Mouse (Mus musculus) thymus, adult 2 months (tissue): ENCODE measurements at regions not wholly inside any gene's neighbourhood (a gene's known extent, or its start where the extent isn't known, plus 50 kb on each side); places are given as distances from the start of the nearest gene placed in this dataset.

Source experiments
- DNase-seq: peaks from one replicate; pipeline ENCODE4 v3.0.0; 2021
- H3K27ac ChIP-seq: fragments of 200-500 bp; 2 replicates; pipeline ENCODE4 v1.5.1; 2012; ENCODE audit warnings: low read length, control low read depth; ENCODE audit not compliant: control insufficient read depth, insufficient read depth
- H3K27me3 ChIP-seq: fragments of 200-500 bp; 2 replicates; pipeline ENCODE4 v1.6.1; 2012; ENCODE audit warnings: mild to moderate bottlenecking, low read length, moderate library complexity, mixed read lengths; ENCODE audit not compliant: control insufficient read depth, insufficient read depth
- H3K36me3 ChIP-seq: fragments of 200-500 bp; 2 replicates; pipeline ENCODE4 v1.6.1; 2012; ENCODE audit warnings: mild to moderate bottlenecking, low read length, moderate library complexity; ENCODE audit not compliant: control insufficient read depth, insufficient read depth
- H3K4me1 ChIP-seq: fragments of 200-500 bp; replicated peaks from 2 replicates; pipeline ENCODE4 v1.6.1; 2012; ENCODE audit warnings: low read length; ENCODE audit not compliant: control insufficient read depth, insufficient read depth
- H3K4me3 ChIP-seq: fragments of 200-500 bp; 2 replicates; pipeline ENCODE4 v1.5.1; 2012; ENCODE audit warnings: mild to moderate bottlenecking, low read length, control low read depth, moderate library complexity; ENCODE audit not compliant: control insufficient read depth, insufficient read depth
- CTCF ChIP-seq: fragments of 200-500 bp; IDR thresholded peaks from 2 replicates; pipeline ENCODE4 v1.5.1; 2012; ENCODE audit warnings: mild to moderate bottlenecking, control low read depth, low read length, moderate library complexity, borderline replicate concordance; ENCODE audit not compliant: control insufficient read depth, poor library complexity, insufficient read depth; ENCODE audit errors: extremely low read depth
- POLR2A ChIP-seq: fragments of 200-500 bp; IDR thresholded peaks from 2 replicates; pipeline ENCODE4 v1.6.1; 2012; ENCODE audit warnings: mild to moderate bottlenecking, low read length, control low read depth, moderate library complexity; ENCODE audit not compliant: control insufficient read depth, poor library complexity, insufficient read depth; ENCODE audit errors: extremely low read depth
- WGBS: fragments of 180-500 bp; shearing (Covaris S2); methylation state at CpG from one replicate; pipeline ENCODE4 v1.1.7; 2018; 5-methylcytosine and 5-hydroxymethylcytosine counted together

GRCm38 (mm10) chr16:78052133-78052532 lies 249.2 kb upstream of the Cxadr start:
- H3K4me1 ChIP-seq = no peaks in the 10 kb centered on the region
- H3K4me3 ChIP-seq = no peak overlapping the region
- WGBS = 63% methylated on average over 7 of the region's 7 CpGs
- TF ChIP-seq POLR2A = no peak
- no peak for TF ChIP-seq CTCF
- DNase-seq = no peak
- H3K36me3 ChIP-seq = no peaks in the 10 kb centered on the region
- H3K27ac ChIP-seq = no peak overlapping the region
- H3K27me3 ChIP-seq = no peaks in the 10 kb centered on the region

- H3K36me3 ChIP-seq = no peaks in the 10 kb centered on the region
- no peak for DNase-seq
- TF ChIP-seq CTCF (no peak), POLR2A (no peak)
- H3K4me1 ChIP-seq = no peaks in the 10 kb centered on the region
- WGBS = 80% methylated on average over 4 of the region's 4 CpGs
- H3K4me3 ChIP-seq = no peak overlapping the region
- H3K27ac ChIP-seq = no peak overlapping the region
- no peaks in the 10 kb centered on the region for H3K27me3 ChIP-seq
Observed at GRCm38 (mm10) chr16:78040149-78040920, 261.0 kb upstream of the Cxadr start.

- TF ChIP-seq POLR2A (no peak), CTCF (no peak)
- WGBS = 85% methylated on average over 8 of the region's 8 CpGs
- no peaks in the 10 kb centered on the region for H3K27me3 ChIP-seq
- no peaks in the 10 kb centered on the region for H3K36me3 ChIP-seq
- no peak for DNase-seq
- H3K4me3 ChIP-seq = no peak overlapping the region
- no peak overlapping the region for H3K27ac ChIP-seq
- H3K4me1 ChIP-seq = no peaks in the 10 kb centered on the region
Observed at GRCm38 (mm10) chr16:78019605-78020285, 281.5 kb upstream of the Cxadr start.

- Histone ChIP-seq H3K4me3 (no peak overlapping the region), H3K27ac (no peak overlapping the region), H3K36me3 (no peaks in the 10 kb centered on the region), H3K27me3 (no peaks in the 10 kb centered on the region), H3K4me1 (no peaks in the 10 kb centered on the region)
- no peak for TF ChIP-seq CTCF
- TF ChIP-seq POLR2A = no peak
- no peak for DNase-seq
- WGBS = 84% methylated on average over 2 of the region's 2 CpGs
Observed at GRCm38 (mm10) chr16:78015401-78015800, 285.9 kb upstream of the Cxadr start.

GRCm38 (mm10) chr16:78013049-78013819 lies 288.1 kb upstream of the Cxadr start:
- Histone ChIP-seq H3K27me3 (no peaks in the 10 kb centered on the region), H3K4me1 (no peaks in the 10 kb centered on the region), H3K27ac (no peak overlapping the region), H3K4me3 (no peak overlapping the region), H3K36me3 (no peaks in the 10 kb centered on the region)
- 94% methylated on average over 5 of the region's 5 CpGs for WGBS
- DNase-seq = no peak
- TF ChIP-seq CTCF (no peak), POLR2A (no peak)

- no peak overlapping the region for H3K4me3 ChIP-seq
- H3K36me3 ChIP-seq = no peaks in the 10 kb centered on the region
- no peaks in the 10 kb centered on the region for H3K27me3 ChIP-seq
- H3K27ac ChIP-seq = no peak overlapping the region
- H3K4me1 ChIP-seq = no peaks in the 10 kb centered on the region
- WGBS = 85% methylated on average over 5 of the region's 5 CpGs
- DNase-seq = no peak
- no peak for TF ChIP-seq CTCF
- TF ChIP-seq POLR2A = no peak
Observed at GRCm38 (mm10) chr16:78004016-78004415, 297.3 kb upstream of the Cxadr start.
